Mouse (Mus musculus) adrenal gland, postnatal 25 days (tissue): Measurements from ENCODE around the gene Gm44579. TPM values are rescaled to one million over a fixed set of nuclear protein-coding genes. Genes with fewer than 3 reads are reported as not detected.

Experiments
- total RNA-seq: library from RNA; stranded (reverse); gene quantifications from 2 replicates; pipeline ENCODE4 v1.2.3, GENCODE M21; 2021

Gm44579 gene
- total RNA-seq, 1 experiment from 2014 or later, result not detected

Other genes with a start within 250 kb of the Gm44579 start
- not detected in 2 replicates for gene Col2a1, start 216.3 kb downstream of the Gm44579 start, total RNA-seq
- 47.7 and 82.8 TPM in 2 replicates for gene Pfkm, start 128.4 kb downstream of the Gm44579 start, total RNA-seq
- 19.8 and 20.8 TPM in 2 replicates for gene Senp1, start 127.2 kb downstream of the Gm44579 start, total RNA-seq
- 36.2 and 46.2 TPM in 2 replicates for gene Asb8, start 55.4 kb downstream of the Gm44579 start, total RNA-seq
- 0.55 and 0.71 TPM in 2 replicates for gene Ccdc184, start 53.8 kb downstream of the Gm44579 start, total RNA-seq
- gene Olfr288, start 25.4 kb downstream of the Gm44579 start, total RNA-seq, result not detected in 2 replicates
- gene Olfr287, start 79 bp upstream of the Gm44579 start, total RNA-seq, result not detected in 2 replicates
- gene Olfr286, start 13.5 kb upstream of the Gm44579 start, total RNA-seq, result not detected in 2 replicates
- gene H1fnt, start 36.3 kb upstream of the Gm44579 start, total RNA-seq, result not detected in 2 replicates
- gene Zfp641, start 75.2 kb upstream of the Gm44579 start, total RNA-seq, result 6.0 and 8.1 TPM in 2 replicates
- not detected in 2 replicates for gene Olfr285, start 96.4 kb upstream of the Gm44579 start, total RNA-seq
- gene Olfr284, start 120.0 kb upstream of the Gm44579 start, total RNA-seq, result not detected in 2 replicates
- gene Olfr283, start 160.0 kb upstream of the Gm44579 start, total RNA-seq, result not detected in 2 replicates
- not detected in 2 replicates for gene Olfr282, start 210.2 kb upstream of the Gm44579 start, total RNA-seq
- gene Olfr281, start 231.6 kb upstream of the Gm44579 start, total RNA-seq, result not detected in 2 replicates
- not detected in 2 replicates for gene OR5BS1P, start 248.9 kb upstream of the Gm44579 start, total RNA-seq